Mouse (Mus musculus) G1E (cell line): ENCODE measurements around the gene Afap1l2. TPM values are rescaled to one million over a fixed set of nuclear protein-coding genes. Genes with fewer than 3 reads are reported as not detected.

Experiments used
- ATAC-seq: 2 replicates; pipeline ENCODE4 v1.8.0; 2016; ENCODE audit warnings: mild to moderate bottlenecking; ENCODE audit not compliant: insufficient number of reproducible peaks, poor library complexity, low FRiP score, severe bottlenecking; ENCODE audit errors: extremely low read depth
- DNase-seq: peaks from one replicate; pipeline ENCODE4 v3.0.0; 2012; ENCODE audit warnings: low spot score
- H3K27me3 ChIP-seq: 2 replicates; pipeline ENCODE4 v1.6.1; 2012; ENCODE audit warnings: mild to moderate bottlenecking, low read length, inconsistent platforms; ENCODE audit not compliant: insufficient read depth
- H3K36me3 ChIP-seq: replicated peaks from 2 replicates; pipeline ENCODE3; 2012; ENCODE audit warnings: mild to moderate bottlenecking, inconsistent platforms
- H3K4me1 ChIP-seq: 2 replicates; pipeline ENCODE4 v1.6.1; 2012; ENCODE audit warnings: low read depth, low read length, inconsistent platforms, mixed read lengths; ENCODE audit not compliant: insufficient read depth
- H3K4me3 ChIP-seq: 2 replicates; pipeline ENCODE4 v1.5.1; 2012; ENCODE audit warnings: low read depth, mild to moderate bottlenecking, inconsistent platforms, low read length, moderate library complexity, mixed read lengths
- H3K9me3 ChIP-seq: replicated peaks from 2 replicates; pipeline ENCODE4 v1.6.1; 2012; ENCODE audit warnings: inconsistent platforms
- CTCF ChIP-seq: IDR thresholded peaks from 2 replicates; pipeline ENCODE4 v1.5.1; 2012; ENCODE audit warnings: low read depth, low read length, inconsistent platforms, mixed read lengths
- GATA1 ChIP-seq: IDR thresholded peaks from 2 replicates; pipeline ENCODE4 v1.6.1; 2012; ENCODE audit warnings: borderline replicate concordance, low read length, inconsistent platforms, mixed read lengths
- GATA2 ChIP-seq: IDR thresholded peaks from 2 replicates; pipeline ENCODE4 v1.6.1; 2012; ENCODE audit warnings: low read depth, low read length, inconsistent platforms, borderline replicate concordance
- POLR2AphosphoS5 ChIP-seq: IDR thresholded peaks from 2 replicates; pipeline ENCODE4 v1.6.1; 2012; ENCODE audit warnings: low read depth, low read length, inconsistent platforms; ENCODE audit not compliant: insufficient replicate concordance
- TAL1 ChIP-seq: conservative IDR thresholded peaks from 2 replicates; pipeline ENCODE4 v1.6.1; 2012; ENCODE audit warnings: low read depth, low read length, inconsistent platforms, mixed read lengths
- polyA plus RNA-seq: library from polyadenylated mRNA; stranded (reverse); fragments of >175 nt; gene quantifications from 2 replicates; pipeline ENCODE4 v1.2.3, GENCODE M21; 2012
- total RNA-seq, 2 experiments: library from RNA; stranded (forward) in 1 of 2; stranded (reverse) in 1 of 2; fragments of 200-1000 nt in 1 of 2; fragments of >200 nt in 1 of 2; fragmentation: Nextera tagmentation in 1 of 2; gene quantifications; 2 replicates each; pipeline ENCODE4 v1.2.3; 2014 to 2017

Afap1l2 gene
- total and polyA plus RNA-seq, 3 experiments: 0.11 TPM; not detected in 2

- TF ChIP-seq GATA2 (no peak), CTCF (no peak), TAL1 (no peak), POLR2AphosphoS5 (no peak), GATA1 (no peak)
- H3K36me3 ChIP-seq: no peaks in the 10 kb centered on the region
- H3K9me3 ChIP-seq: peaks cover 6% of the 10 kb centered on the region; the same call in 1 of the 2 replicates
- ATAC-seq (no peak), DNase-seq (no peak)
- no peak overlapping the region for H3K4me3 ChIP-seq
- no peaks in the 10 kb centered on the region for H3K27me3 ChIP-seq
- H3K4me1 ChIP-seq: no peaks in the 10 kb centered on the region
Measured at GRCm38 (mm10) chr19:57010064-57010463, 2.0 kb upstream of the Afap1l2 start.

- DNase-seq (no peak), ATAC-seq (no peak)
- no peaks in the 10 kb centered on the region for H3K36me3 ChIP-seq
- H3K27me3 ChIP-seq: no peaks in the 10 kb centered on the region
- TF ChIP-seq CTCF (no peak), TAL1 (no peak), POLR2AphosphoS5 (no peak), GATA2 (no peak), GATA1 (no peak)
- peaks cover 6% of the 10 kb centered on the region; the same call in 1 of the 2 replicates for H3K9me3 ChIP-seq
- H3K4me1 ChIP-seq: no peaks in the 10 kb centered on the region
- H3K4me3 ChIP-seq: no peak overlapping the region
Measured at GRCm38 (mm10) chr19:57009653-57010052, 1.6 kb upstream of the Afap1l2 start.

DNA sequence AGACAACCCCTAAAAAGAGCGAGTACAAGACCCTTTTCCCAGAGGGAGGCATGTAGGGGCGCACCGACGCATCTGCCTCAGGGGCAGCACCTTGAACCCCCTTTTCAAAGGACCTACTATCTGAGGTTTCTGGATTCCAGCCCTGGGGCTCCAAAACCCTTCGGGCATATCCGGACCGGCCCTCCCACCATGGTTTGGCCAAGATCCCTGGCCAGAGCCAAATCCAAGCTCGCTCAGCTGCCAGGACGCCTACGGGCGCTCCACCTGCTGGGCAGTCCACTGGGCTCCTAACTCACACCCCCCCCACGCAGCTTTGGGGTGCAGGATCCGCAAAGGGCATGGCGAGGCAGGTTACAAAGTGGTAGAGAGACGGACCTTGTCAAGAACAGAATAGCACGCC, 737 bp downstream of the Afap1l2 start:
- no peak for TF ChIP-seq CTCF
- no peak for TF ChIP-seq GATA2
- no peak for TF ChIP-seq POLR2AphosphoS5
- TF ChIP-seq TAL1: no peak
- no peak for TF ChIP-seq GATA1
- H3K9me3 ChIP-seq: peaks cover 6% of the 10 kb centered on the region; the same call in 1 of the 2 replicates
- H3K36me3 ChIP-seq: no peaks in the 10 kb centered on the region
- no peaks in the 10 kb centered on the region for H3K27me3 ChIP-seq
- no peak overlapping the region for H3K4me3 ChIP-seq
- no peaks in the 10 kb centered on the region for H3K4me1 ChIP-seq
- DNase-seq (no peak), ATAC-seq (no peak)

DNA sequence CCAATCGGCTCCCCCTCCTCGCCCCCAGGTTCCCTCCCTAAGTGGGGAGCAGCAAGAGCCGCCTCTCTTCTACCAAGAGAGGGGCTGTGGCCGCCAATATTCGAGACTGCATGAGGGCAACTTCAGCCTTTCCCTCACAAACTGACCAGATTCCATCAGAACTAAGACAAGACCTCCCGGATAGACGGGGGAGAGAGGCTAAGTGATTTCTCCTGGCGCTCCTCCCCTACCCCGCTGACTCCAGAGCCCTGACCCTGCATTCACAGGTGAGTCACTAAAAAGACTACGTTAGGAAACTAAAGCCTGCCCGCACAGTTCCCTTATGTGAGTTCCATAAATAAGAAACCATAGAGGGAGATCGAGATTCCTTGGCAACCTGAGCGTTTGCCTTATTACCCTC, 1.2 kb downstream of the Afap1l2 start:
- Histone ChIP-seq H3K36me3 (no peaks in the 10 kb centered on the region), H3K9me3 (peaks cover 6% of the 10 kb centered on the region; the same call in 1 of the 2 replicates), H3K4me3 (no peak overlapping the region), H3K4me1 (no peaks in the 10 kb centered on the region), H3K27me3 (no peaks in the 10 kb centered on the region)
- DNase-seq (no peak), ATAC-seq (no peak)
- TF ChIP-seq TAL1: no peak
- TF ChIP-seq POLR2AphosphoS5: no peak
- TF ChIP-seq CTCF: no peak
- no peak for TF ChIP-seq GATA2
- no peak for TF ChIP-seq GATA1

GRCm38 (mm10) chr19:57005062-57005461, 3.0 kb downstream of the Afap1l2 start:
- DNase-seq (no peak), ATAC-seq (no peak)
- Histone ChIP-seq H3K4me3 (no peak overlapping the region), H3K9me3 (peaks cover 6% of the 10 kb centered on the region; the same call in 1 of the 2 replicates), H3K4me1 (no peaks in the 10 kb centered on the region), H3K27me3 (no peaks in the 10 kb centered on the region), H3K36me3 (no peaks in the 10 kb centered on the region)
- TF ChIP-seq GATA1: no peak
- TF ChIP-seq TAL1: no peak
- TF ChIP-seq CTCF: no peak
- no peak for TF ChIP-seq GATA2
- TF ChIP-seq POLR2AphosphoS5: no peak

GRCm38 (mm10) chr19:57003460-57003810, 4.6 kb downstream of the Afap1l2 start:
- no peaks in the 10 kb centered on the region for H3K4me1 ChIP-seq
- TF ChIP-seq GATA2 (no peak), TAL1 (no peak), POLR2AphosphoS5 (no peak), GATA1 (no peak), CTCF (no peak)
- DNase-seq (no peak), ATAC-seq (no peak)
- no peaks in the 10 kb centered on the region for H3K36me3 ChIP-seq
- no peak overlapping the region for H3K4me3 ChIP-seq
- H3K9me3 ChIP-seq: peaks cover 6% of the 10 kb centered on the region; the same call in 1 of the 2 replicates
- H3K27me3 ChIP-seq: no peaks in the 10 kb centered on the region
